Mouse (Mus musculus) embryonic facial prominence, embryonic 11.5 days (tissue): ENCODE measurements around the gene Gclc. TPM values are rescaled to one million over a fixed set of nuclear protein-coding genes. Genes with fewer than 3 reads are reported as not detected.

ENCODE experiments used
- ATAC-seq: fragments of 200-750 bp; cut with Nextera tagmentation; replicated peaks from 2 replicates; pipeline ENCODE4 v1.8.0; 2017; ENCODE audit warnings: low read depth; ENCODE audit not compliant: insufficient number of reproducible peaks, low FRiP score, low TSS enrichment
- DNase-seq: peaks from one replicate; pipeline ENCODE4 v3.0.0-alpha.2; 2015; ENCODE audit warnings: low spot score
- H3K27ac ChIP-seq: fragments of 300-500 bp; sonication (generic); replicated peaks from 2 replicates; pipeline ENCODE4 v1.5.1; 2014; ENCODE audit warnings: mild to moderate bottlenecking, low read depth, low read length, control low read depth
- H3K27me3 ChIP-seq: fragments of 300-500 bp; sonication (generic); 2 replicates; pipeline ENCODE4 v1.6.1; 2014; ENCODE audit warnings: mild to moderate bottlenecking, low read length, moderate library complexity, mixed read lengths; ENCODE audit not compliant: control insufficient read depth, insufficient read depth
- H3K36me3 ChIP-seq: fragments of 300-500 bp; sonication (generic); replicated peaks from 2 replicates; pipeline ENCODE4 v1.6.1; 2014; ENCODE audit warnings: low read depth, mild to moderate bottlenecking, low read length, moderate library complexity, mixed read lengths; ENCODE audit not compliant: control insufficient read depth, insufficient read depth
- H3K4me1 ChIP-seq: fragments of 300-500 bp; sonication (generic); 2 replicates; pipeline ENCODE4 v1.6.1; 2014; ENCODE audit warnings: low read length, mixed read lengths; ENCODE audit not compliant: control insufficient read depth, insufficient read depth
- H3K4me2 ChIP-seq: fragments of 300-500 bp; sonication (generic); 2 replicates; pipeline ENCODE4 v1.6.1; 2014; ENCODE audit warnings: low read depth, mild to moderate bottlenecking, control low read depth, low read length, moderate library complexity
- H3K4me3 ChIP-seq: fragments of 300-500 bp; sonication (generic); 2 replicates; pipeline ENCODE4 v1.5.1; 2014; ENCODE audit warnings: low read depth, low read length, control low read depth
- H3K9ac ChIP-seq: fragments of 300-500 bp; sonication (generic); replicated peaks from 2 replicates; pipeline ENCODE4 v1.6.1; 2014; ENCODE audit warnings: mild to moderate bottlenecking, control low read depth, low read length
- H3K9me3 ChIP-seq: fragments of 300-500 bp; sonication (generic); replicated peaks from 2 replicates; pipeline ENCODE4 v1.6.1; 2016; ENCODE audit warnings: mild to moderate bottlenecking, low read length, inconsistent platforms, mixed read lengths; ENCODE audit not compliant: control insufficient read depth
- WGBS: fragments of 180-500 bp; shearing (Covaris S2); extraction: QIAGEN DNeasy Blood & Tissue Kit; methylation state at CpG from one replicate; pipeline ENCODE4 v1.1.7; 2014; 5-methylcytosine and 5-hydroxymethylcytosine counted together
- polyA plus RNA-seq: library from polyadenylated mRNA; unstranded; fragments of >200 nt; fragmentation: Nextera tagmentation; extraction: Ambion mirVana; gene quantifications from 2 replicates; pipeline ENCODE4 v1.2.1, GENCODE M21; 2014

The Gclc gene
- polyA plus RNA-seq, 1 experiment from 2014 or later: 20.5 TPM

GRCm38 (mm10) chr9:77766218-77766617 is 11.9 kb downstream of the Gclc start:
- H3K4me3 ChIP-seq: no peak overlapping the region
- 89% methylated on average over 8 of the region's 8 CpGs for WGBS
- no peaks in the 10 kb centered on the region for H3K9me3 ChIP-seq
- DNase-seq (no peak), ATAC-seq (no peak)
- no peaks in the 10 kb centered on the region for H3K4me1 ChIP-seq
- H3K27me3 ChIP-seq: no peaks in the 10 kb centered on the region
- H3K4me2 ChIP-seq: no peak overlapping the region
- H3K9ac ChIP-seq: no peak overlapping the region
- no peaks in the 10 kb centered on the region for H3K36me3 ChIP-seq
- no peak overlapping the region for H3K27ac ChIP-seq

- 74% methylated on average over 3 of the region's 3 CpGs for WGBS
Observed at GRCm38 (mm10) chr9:77766767-77767166, 12.4 kb downstream of the Gclc start.

GRCm38 (mm10) chr9:77770909-77771308 is 16.6 kb downstream of the Gclc start:
- no peaks in the 10 kb centered on the region for H3K27me3 ChIP-seq
- no peak overlapping the region for H3K27ac ChIP-seq
- WGBS: 71% methylated on average over 6 of the region's 6 CpGs
- no peaks in the 10 kb centered on the region for H3K9me3 ChIP-seq
- no peaks in the 10 kb centered on the region for H3K4me1 ChIP-seq
- no peak for ATAC-seq
- no peak for DNase-seq
- no peak overlapping the region for H3K4me2 ChIP-seq
- no peak overlapping the region for H3K4me3 ChIP-seq
- no peaks in the 10 kb centered on the region for H3K36me3 ChIP-seq
- H3K9ac ChIP-seq: no peak overlapping the region

More at GRCm38 (mm10) chr9:77766767-77767166, 12.4 kb downstream of the Gclc start:
- Histone ChIP-seq H3K36me3 (no peaks in the 10 kb centered on the region), H3K4me3 (no peak overlapping the region), H3K9me3 (no peaks in the 10 kb centered on the region), H3K9ac (no peak overlapping the region), H3K27me3 (no peaks in the 10 kb centered on the region), H3K27ac (no peak overlapping the region), H3K4me1 (no peaks in the 10 kb centered on the region), H3K4me2 (no peak overlapping the region)
- DNase-seq (no peak), ATAC-seq (no peak; the same call in 1 of the 2 replicates)

GRCm38 (mm10) chr9:77771330-77771729 is 17.0 kb downstream of the Gclc start:
- Histone ChIP-seq H3K4me2 (no peak overlapping the region), H3K27ac (no peak overlapping the region), H3K9me3 (no peaks in the 10 kb centered on the region), H3K4me1 (no peaks in the 10 kb centered on the region), H3K27me3 (no peaks in the 10 kb centered on the region), H3K9ac (no peak overlapping the region), H3K4me3 (no peak overlapping the region), H3K36me3 (no peaks in the 10 kb centered on the region)
- no peak for ATAC-seq
- WGBS: 79% methylated on average over 5 of the region's 5 CpGs
- DNase-seq: no peak

GRCm38 (mm10) chr9:77771765-77772383 is 17.5 kb downstream of the Gclc start:
- no peaks in the 10 kb centered on the region for H3K36me3 ChIP-seq
- no peaks in the 10 kb centered on the region for H3K9me3 ChIP-seq
- no peak overlapping the region for H3K27ac ChIP-seq
- no peaks in the 10 kb centered on the region for H3K27me3 ChIP-seq
- DNase-seq: no peak
- 0 out of 2 replicates have a peak, but pooled peaks have one; percentile 34 for ATAC-seq
- WGBS: 57% methylated on average over 10 of the region's 10 CpGs
- H3K4me2 ChIP-seq: no peak overlapping the region
- no peaks in the 10 kb centered on the region for H3K4me1 ChIP-seq
- H3K9ac ChIP-seq: no peak overlapping the region
- no peak overlapping the region for H3K4me3 ChIP-seq

GRCm38 (mm10) chr9:77776720-77777515 is 22.6 kb downstream of the Gclc start:
- Histone ChIP-seq H3K9ac (no peak overlapping the region), H3K4me3 (no peak overlapping the region), H3K36me3 (no peaks in the 10 kb centered on the region), H3K27me3 (no peaks in the 10 kb centered on the region), H3K4me2 (no peak overlapping the region), H3K9me3 (no peaks in the 10 kb centered on the region), H3K4me1 (no peaks in the 10 kb centered on the region), H3K27ac (no peak overlapping the region)
- ATAC-seq (no peak), DNase-seq (no peak)
- WGBS: 64% methylated on average over 7 of the region's 7 CpGs

- Histone ChIP-seq H3K9me3 (no peaks in the 10 kb centered on the region), H3K27ac (no peak overlapping the region), H3K36me3 (no peaks in the 10 kb centered on the region), H3K9ac (no peak overlapping the region), H3K27me3 (no peaks in the 10 kb centered on the region), H3K4me3 (no peak overlapping the region), H3K4me2 (no peak overlapping the region), H3K4me1 (no peaks in the 10 kb centered on the region)
- no peak for ATAC-seq
- DNase-seq: no peak
- WGBS: 91% methylated on average over 5 of the region's 5 CpGs
Observed at GRCm38 (mm10) chr9:77777622-77778021, 23.3 kb downstream of the Gclc start.

GRCm38 (mm10) chr9:77779711-77780110 is 25.4 kb downstream of the Gclc start:
- Histone ChIP-seq H3K4me2 (no peak overlapping the region), H3K27me3 (no peaks in the 10 kb centered on the region), H3K4me3 (no peak overlapping the region), H3K27ac (no peak overlapping the region), H3K4me1 (no peaks in the 10 kb centered on the region), H3K9me3 (no peaks in the 10 kb centered on the region), H3K9ac (no peak overlapping the region), H3K36me3 (no peaks in the 10 kb centered on the region)
- 88% methylated on average over 4 of the region's 4 CpGs for WGBS
- no peak for DNase-seq
- ATAC-seq: no peak
